Mouse (Mus musculus) hindbrain, embryonic 13.5 days (tissue): ENCODE measurements at regions not wholly inside any gene's neighbourhood (a gene's known extent, or its start where the extent isn't known, plus 50 kb on each side); places are given as distances from the start of the nearest gene placed in this dataset.

ENCODE experiments used
- ATAC-seq: fragments of 200-750 bp; cut with Nextera tagmentation; 2 replicates; pipeline ENCODE4 v1.8.0; 2017; ENCODE audit warnings: moderate TSS enrichment; ENCODE audit not compliant: low FRiP score
- H3K27ac ChIP-seq: fragments of 300-500 bp; sonication (generic); 2 replicates; pipeline ENCODE4 v1.5.1; 2015; ENCODE audit warnings: inconsistent platforms, mild to moderate bottlenecking, moderate library complexity
- H3K27me3 ChIP-seq: fragments of 300-500 bp; sonication (generic); 2 replicates; pipeline ENCODE4 v1.6.1; 2015; ENCODE audit warnings: mild to moderate bottlenecking, inconsistent platforms
- H3K36me3 ChIP-seq: fragments of 300-500 bp; sonication (generic); 2 replicates; pipeline ENCODE4 v1.6.1; 2015; ENCODE audit warnings: mild to moderate bottlenecking, inconsistent platforms
- H3K4me1 ChIP-seq: fragments of 300-500 bp; sonication (generic); replicated peaks from 2 replicates; pipeline ENCODE4 v1.6.1; 2015; ENCODE audit warnings: inconsistent platforms
- H3K4me2 ChIP-seq: fragments of 300-500 bp; sonication (generic); 2 replicates; pipeline ENCODE4 v1.6.1; 2015; ENCODE audit warnings: inconsistent platforms, mild to moderate bottlenecking, moderate library complexity
- H3K4me3 ChIP-seq: fragments of 300-500 bp; sonication (generic); 2 replicates; pipeline ENCODE4 v1.5.1; 2015; ENCODE audit warnings: mild to moderate bottlenecking, inconsistent platforms
- H3K9ac ChIP-seq: fragments of 300-500 bp; sonication (generic); 2 replicates; pipeline ENCODE4 v1.6.1; 2015; ENCODE audit warnings: mild to moderate bottlenecking, inconsistent platforms
- H3K9me3 ChIP-seq: fragments of 300-500 bp; sonication (generic); 2 replicates; pipeline ENCODE4 v1.6.1; 2016; ENCODE audit warnings: inconsistent platforms
- WGBS: fragments of 180-500 bp; shearing (Covaris S2); methylation state at CpG from one replicate; pipeline ENCODE4 v1.1.7; 2015; 5-methylcytosine and 5-hydroxymethylcytosine counted together

DNA sequence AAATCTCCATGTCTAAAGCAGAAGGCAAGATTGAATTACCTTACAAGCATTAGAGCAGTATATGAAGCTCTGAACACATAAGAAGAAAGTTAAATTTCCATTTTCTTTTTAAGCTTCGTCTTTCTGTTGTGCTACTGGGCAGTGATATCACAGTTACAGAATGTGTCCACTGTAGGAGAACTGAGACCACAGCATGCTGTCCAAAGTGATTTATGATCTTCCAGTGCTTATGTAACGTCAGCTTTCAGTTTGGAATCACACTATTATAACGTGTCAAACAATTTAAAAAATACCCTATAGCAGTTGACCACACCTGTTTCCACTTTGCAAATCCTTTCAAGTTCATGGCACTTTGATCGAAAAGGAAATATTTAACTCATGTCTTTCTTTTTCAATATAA lies 221.7 kb downstream of the Pros1 start:
- ATAC-seq = no peak
- H3K9ac ChIP-seq = no peak overlapping the region
- no peak overlapping the region for H3K4me2 ChIP-seq
- no peaks in the 10 kb centered on the region for H3K9me3 ChIP-seq
- no peaks in the 10 kb centered on the region for H3K36me3 ChIP-seq
- H3K27ac ChIP-seq = no peak overlapping the region
- WGBS = 69% methylated on average over 4 of the region's 4 CpGs
- no peaks in the 10 kb centered on the region for H3K27me3 ChIP-seq
- no peaks in the 10 kb centered on the region for H3K4me1 ChIP-seq
- H3K4me3 ChIP-seq = no peak overlapping the region

DNA sequence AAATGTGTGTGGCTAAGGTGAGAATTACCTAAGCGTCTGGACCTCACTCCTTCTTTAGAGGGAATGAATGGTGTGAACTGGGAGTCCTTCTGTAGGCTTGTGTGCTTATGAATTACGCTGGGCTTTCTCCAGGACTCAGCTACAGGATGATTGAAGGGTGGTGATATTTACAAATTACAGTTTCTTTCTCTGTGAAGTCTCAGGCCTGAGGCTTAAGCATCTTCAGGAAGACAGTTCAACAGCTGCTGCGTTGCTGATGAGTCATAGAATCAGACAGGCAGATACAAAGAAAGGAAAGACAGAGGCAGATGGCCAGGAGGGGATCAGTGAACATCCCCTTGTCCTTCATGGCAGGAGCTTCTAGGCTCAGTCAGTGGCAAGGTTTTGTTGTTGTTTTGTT lies 227.3 kb downstream of the Pros1 start:
- Histone ChIP-seq H3K4me3 (no peak overlapping the region), H3K27me3 (no peaks in the 10 kb centered on the region), H3K9ac (no peak overlapping the region), H3K4me1 (peaks cover 6% of the 10 kb centered on the region), H3K9me3 (no peaks in the 10 kb centered on the region), H3K27ac (no peak overlapping the region), H3K4me2 (no peak overlapping the region), H3K36me3 (no peaks in the 10 kb centered on the region)
- ATAC-seq = no peak
- 58% methylated on average over 3 of the region's 3 CpGs for WGBS

DNA sequence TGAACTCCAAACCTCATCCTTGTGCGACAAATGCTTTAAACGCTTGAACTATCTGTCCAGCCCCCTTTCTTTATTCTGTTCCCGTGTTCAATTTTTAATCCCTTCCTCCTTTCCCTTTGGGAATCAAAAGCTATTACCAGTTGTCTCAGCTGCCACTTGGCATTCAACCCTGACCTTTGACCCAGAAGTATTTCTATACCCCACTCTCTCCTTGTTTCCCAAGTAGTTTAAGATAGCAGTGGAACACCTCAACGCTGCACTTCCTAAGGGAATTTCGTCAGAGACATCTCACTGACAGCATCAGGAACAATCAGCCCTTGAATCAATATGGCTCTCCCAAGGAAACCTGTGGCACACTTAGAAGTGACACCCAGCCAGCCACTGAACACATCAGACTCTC lies 229.1 kb downstream of the Pros1 start:
- Histone ChIP-seq H3K36me3 (no peaks in the 10 kb centered on the region), H3K4me1 (peaks cover 6% of the 10 kb centered on the region), H3K27me3 (no peaks in the 10 kb centered on the region), H3K4me3 (no peak overlapping the region), H3K27ac (no peak overlapping the region), H3K9me3 (no peaks in the 10 kb centered on the region), H3K4me2 (no peak overlapping the region), H3K9ac (no peak overlapping the region)
- ATAC-seq = no peak
- WGBS = 34% methylated on average over 5 of the region's 5 CpGs

DNA sequence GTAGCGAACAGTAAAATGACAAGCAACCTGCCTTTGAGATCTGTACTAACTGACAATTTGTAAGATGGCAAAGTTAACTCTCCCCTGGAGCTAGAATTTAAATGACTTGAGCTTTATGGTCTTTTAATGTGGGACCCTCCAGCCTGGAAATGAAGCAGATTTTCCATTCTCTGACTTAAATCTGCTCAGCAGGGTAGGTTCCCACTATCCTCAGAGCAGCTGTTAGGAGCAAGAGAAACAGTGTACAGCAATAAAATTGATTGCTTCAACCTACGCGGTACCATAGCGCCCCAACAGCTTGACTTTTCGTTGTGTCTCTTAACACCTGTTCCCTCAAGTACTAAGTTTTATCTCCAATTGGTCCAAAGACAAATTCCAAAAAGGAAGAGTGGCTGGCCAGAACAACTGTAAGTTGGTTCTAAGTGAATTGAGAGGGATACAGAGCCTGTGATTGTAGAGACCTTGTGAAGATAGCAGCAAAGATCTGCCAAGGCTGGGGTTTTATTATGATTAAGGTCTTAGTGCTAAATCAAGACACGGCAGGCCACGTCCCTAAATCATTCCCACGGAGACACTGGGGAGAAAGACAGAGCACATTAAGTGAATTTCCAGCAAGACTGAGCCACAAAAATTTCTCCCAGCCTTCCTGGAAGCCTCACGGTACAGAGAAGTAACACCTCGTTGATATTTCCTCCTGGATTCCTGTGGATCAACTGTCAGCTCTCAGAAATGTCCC lies 230.1 kb downstream of the Pros1 start:
- ATAC-seq = peak; percentile 63; the same call in 1 of the 2 replicates
- H3K36me3 ChIP-seq = no peaks in the 10 kb centered on the region
- peaks cover 6% of the 10 kb centered on the region for H3K4me1 ChIP-seq
- WGBS = 63% methylated on average over 10 of the region's 10 CpGs
- 0 out of 2 replicates have a peak overlapping the region, but pooled peaks have one; percentile 13 for H3K27ac ChIP-seq
- no peak overlapping the region for H3K9ac ChIP-seq
- no peaks in the 10 kb centered on the region for H3K9me3 ChIP-seq
- H3K27me3 ChIP-seq = no peaks in the 10 kb centered on the region
- no peak overlapping the region for H3K4me3 ChIP-seq
- H3K4me2 ChIP-seq = no peak overlapping the region

DNA sequence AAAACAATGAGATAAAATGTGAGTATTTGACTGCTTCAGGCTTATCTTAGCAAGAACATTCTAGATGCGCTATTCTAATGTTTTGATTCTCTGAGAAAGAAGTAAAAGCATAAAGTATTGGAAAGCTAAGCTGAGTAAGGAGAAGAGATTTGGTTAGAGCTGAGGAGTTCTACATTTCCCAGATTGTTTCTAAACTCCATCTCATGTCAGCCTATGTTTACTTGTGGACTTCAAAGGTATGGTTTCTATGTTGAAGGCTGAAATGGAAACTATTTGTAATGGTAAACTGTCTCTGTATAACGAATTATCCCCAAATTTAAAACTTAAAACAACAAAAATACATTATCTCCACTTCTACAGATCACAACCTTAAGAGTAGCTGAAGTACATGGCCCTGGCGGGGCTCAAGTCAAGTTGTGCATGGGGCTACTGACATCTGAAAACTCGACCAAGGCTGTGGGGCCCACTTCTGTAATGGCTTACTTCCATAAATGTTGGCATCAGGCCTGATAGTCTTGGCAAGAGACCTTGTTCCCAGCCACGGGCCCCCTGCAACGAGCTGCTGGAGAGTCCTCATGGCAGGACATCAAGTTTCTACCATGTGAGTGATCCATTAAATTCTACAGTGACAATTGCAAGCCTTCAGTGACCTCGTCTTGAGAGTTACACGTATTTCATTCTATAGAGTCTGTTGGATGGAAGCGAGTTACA lies 232.1 kb downstream of the Pros1 start:
- no peak for ATAC-seq
- no peak overlapping the region for H3K4me2 ChIP-seq
- H3K4me3 ChIP-seq = no peak overlapping the region
- H3K36me3 ChIP-seq = no peaks in the 10 kb centered on the region
- no peaks in the 10 kb centered on the region for H3K9me3 ChIP-seq
- H3K27ac ChIP-seq = no peak overlapping the region
- no peaks in the 10 kb centered on the region for H3K27me3 ChIP-seq
- peaks cover 6% of the 10 kb centered on the region for H3K4me1 ChIP-seq
- H3K9ac ChIP-seq = no peak overlapping the region
- 82% methylated on average over 9 of the region's 9 CpGs for WGBS

DNA sequence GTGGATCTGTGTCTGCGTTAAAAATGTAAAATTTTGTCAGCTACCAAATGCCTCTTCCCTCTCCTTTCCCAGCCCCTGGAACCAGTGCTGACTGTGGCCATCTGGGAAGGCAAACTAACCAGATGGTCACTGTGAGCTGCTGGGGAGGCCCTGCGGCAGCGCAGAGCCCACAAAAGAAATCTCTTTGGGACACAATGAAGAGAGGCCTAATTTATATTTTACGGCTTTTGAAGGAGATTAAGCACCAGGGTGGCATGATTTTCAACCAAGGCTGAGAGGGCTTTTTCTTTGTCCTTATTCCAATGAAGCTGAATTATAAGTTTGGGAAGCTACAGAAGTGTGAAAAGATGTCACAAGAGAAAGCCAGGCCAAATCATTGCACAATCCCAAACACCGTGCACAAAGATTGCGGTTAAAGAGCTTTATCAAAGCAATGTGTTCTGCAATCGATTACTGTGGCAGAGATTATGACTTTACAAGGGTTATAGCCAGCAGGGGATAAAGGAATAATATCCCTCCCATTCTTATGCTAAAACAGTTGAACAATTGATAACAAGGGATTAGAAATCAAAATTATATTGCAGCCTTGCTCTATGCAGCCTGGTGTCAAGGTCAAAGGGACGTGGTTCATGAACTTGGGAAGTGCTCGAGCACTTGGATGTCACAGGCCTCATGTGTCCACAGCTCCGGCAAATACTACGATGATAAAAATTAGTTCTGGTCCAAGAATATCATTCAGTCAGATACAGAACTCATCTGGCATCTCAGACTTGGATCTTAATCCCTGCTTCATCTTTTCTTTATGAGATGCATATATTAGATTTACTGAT lies 237.6 kb downstream of the Pros1 start:
- Histone ChIP-seq H3K9me3 (no peaks in the 10 kb centered on the region), H3K4me2 (no peak overlapping the region), H3K4me1 (peaks cover 8% of the 10 kb centered on the region), H3K4me3 (no peak overlapping the region), H3K36me3 (no peaks in the 10 kb centered on the region), H3K27me3 (no peaks in the 10 kb centered on the region), H3K27ac (peak overlapping the region; percentile 70), H3K9ac (no peak overlapping the region)
- 13% methylated on average over 11 of the region's 11 CpGs for WGBS
- peak; percentile 78; the same call in 1 of the 2 replicates for ATAC-seq

DNA sequence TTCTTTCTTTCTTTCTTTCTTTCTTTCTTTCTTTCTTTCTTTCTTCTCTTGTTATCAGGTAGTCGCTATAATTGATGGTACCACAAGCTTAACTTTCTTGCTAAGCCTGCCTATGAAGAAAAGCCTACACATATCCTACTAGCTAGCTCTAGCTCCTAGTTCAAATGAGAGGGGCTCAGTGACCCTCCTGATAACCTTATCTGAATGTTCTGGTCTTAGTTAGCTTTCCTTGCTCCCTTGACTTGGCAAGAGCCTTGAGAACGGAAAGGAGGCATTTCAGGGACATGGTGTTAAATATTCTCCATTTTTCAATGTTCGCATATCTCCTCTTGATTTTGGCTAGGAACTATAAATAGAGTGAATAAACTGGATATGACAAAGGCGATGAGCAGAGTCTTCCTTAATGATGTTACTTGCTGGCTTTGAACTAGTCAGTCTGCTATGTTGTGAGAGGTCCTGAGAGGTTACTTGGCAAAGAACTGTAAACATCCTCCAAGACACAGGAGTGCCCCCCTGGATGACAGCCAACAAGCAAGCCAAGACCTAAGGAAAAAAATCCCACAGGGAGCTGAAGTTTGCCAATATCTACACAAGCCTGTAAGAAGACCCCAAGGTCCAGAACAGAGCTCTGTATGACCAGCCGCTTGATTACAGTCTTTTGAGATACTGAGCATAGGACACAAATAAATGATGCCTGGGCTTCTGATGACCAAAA lies 240.2 kb downstream of the Pros1 start:
- Histone ChIP-seq H3K4me3 (no peak overlapping the region), H3K9me3 (no peaks in the 10 kb centered on the region), H3K36me3 (no peaks in the 10 kb centered on the region), H3K27me3 (no peaks in the 10 kb centered on the region), H3K4me1 (peaks cover 8% of the 10 kb centered on the region), H3K9ac (no peak overlapping the region), H3K4me2 (no peak overlapping the region), H3K27ac (no peak overlapping the region)
- WGBS = 89% methylated on average over 5 of the region's 5 CpGs
- ATAC-seq = no peak

DNA sequence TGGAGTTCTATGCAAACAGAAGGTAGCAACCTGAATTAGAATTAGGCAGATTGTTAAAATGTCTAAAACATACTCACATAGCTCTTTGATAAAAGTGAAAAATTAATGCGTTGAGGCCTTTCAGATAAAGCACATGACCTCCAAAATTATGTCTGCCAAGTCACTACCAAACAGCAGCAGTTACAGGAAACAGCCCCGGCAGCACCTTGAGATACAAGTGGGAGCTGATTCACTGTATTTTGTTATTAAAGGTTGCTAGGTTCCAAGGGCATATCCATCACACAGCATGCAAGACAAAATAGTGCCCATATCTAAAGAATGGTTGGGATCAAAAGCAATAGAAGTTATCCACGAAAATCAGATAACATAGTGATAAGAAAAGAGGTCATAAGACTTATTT lies 248.3 kb downstream of the Pros1 start:
- no peak for ATAC-seq
- Histone ChIP-seq H3K9ac (no peak overlapping the region), H3K27ac (no peak overlapping the region), H3K27me3 (no peaks in the 10 kb centered on the region), H3K4me3 (no peak overlapping the region), H3K4me2 (no peak overlapping the region), H3K9me3 (no peaks in the 10 kb centered on the region), H3K4me1 (no peaks in the 10 kb centered on the region), H3K36me3 (no peaks in the 10 kb centered on the region)
- WGBS = 83% methylated on average over 3 of the region's 3 CpGs

DNA sequence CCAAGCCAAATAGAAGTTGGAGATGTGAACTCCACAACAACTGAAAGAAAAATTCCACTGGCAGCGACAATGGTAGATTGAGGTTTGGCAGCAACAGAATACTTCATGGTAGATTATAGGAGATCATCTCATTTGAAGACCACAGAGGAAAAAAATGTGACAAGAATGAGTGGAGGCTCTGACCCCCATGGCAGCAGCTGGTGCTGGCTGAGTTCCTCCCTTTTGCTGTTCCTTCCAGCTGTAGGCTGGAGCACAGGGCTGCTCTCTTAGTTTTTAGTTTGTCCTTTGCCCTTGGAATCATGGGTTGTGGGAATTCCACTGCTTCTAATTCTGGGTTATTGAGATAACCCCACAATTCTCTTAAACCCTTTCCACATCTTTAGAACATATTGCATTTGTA lies 248.8 kb downstream of the Pros1 start:
- Histone ChIP-seq H3K4me1 (no peaks in the 10 kb centered on the region), H3K9ac (no peak overlapping the region), H3K36me3 (no peaks in the 10 kb centered on the region), H3K27me3 (no peaks in the 10 kb centered on the region), H3K27ac (no peak overlapping the region), H3K4me2 (no peak overlapping the region), H3K4me3 (no peak overlapping the region), H3K9me3 (no peaks in the 10 kb centered on the region)
- ATAC-seq = no peak
- 82% methylated on average over 1 of the region's 1 CpGs for WGBS

DNA sequence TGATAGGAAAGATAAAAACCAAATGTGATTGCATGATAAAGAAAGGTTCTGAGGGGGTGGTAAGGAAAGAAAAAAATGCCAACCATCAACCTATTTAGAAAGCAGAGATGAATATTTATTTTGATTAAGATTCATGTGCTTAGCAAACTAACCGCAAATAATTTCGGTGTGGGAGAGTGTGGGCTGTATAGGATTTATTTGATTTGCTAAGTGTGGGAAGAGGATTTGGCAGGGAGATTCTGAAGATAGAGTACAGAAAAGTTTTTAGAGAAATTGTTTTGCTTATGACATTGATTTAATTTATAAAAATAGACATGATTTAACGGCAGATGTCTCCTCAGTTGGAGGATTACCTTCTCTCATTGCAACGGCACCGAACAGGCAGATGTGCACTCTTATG lies 250.3 kb downstream of the Pros1 start:
- H3K9ac ChIP-seq = no peak overlapping the region
- WGBS = 86% methylated on average over 5 of the region's 5 CpGs
- no peak overlapping the region for H3K27ac ChIP-seq
- H3K9me3 ChIP-seq = no peaks in the 10 kb centered on the region
- ATAC-seq = no peak
- no peak overlapping the region for H3K4me3 ChIP-seq
- no peaks in the 10 kb centered on the region for H3K36me3 ChIP-seq
- H3K27me3 ChIP-seq = no peaks in the 10 kb centered on the region
- no peaks in the 10 kb centered on the region for H3K4me1 ChIP-seq
- H3K4me2 ChIP-seq = no peak overlapping the region

DNA sequence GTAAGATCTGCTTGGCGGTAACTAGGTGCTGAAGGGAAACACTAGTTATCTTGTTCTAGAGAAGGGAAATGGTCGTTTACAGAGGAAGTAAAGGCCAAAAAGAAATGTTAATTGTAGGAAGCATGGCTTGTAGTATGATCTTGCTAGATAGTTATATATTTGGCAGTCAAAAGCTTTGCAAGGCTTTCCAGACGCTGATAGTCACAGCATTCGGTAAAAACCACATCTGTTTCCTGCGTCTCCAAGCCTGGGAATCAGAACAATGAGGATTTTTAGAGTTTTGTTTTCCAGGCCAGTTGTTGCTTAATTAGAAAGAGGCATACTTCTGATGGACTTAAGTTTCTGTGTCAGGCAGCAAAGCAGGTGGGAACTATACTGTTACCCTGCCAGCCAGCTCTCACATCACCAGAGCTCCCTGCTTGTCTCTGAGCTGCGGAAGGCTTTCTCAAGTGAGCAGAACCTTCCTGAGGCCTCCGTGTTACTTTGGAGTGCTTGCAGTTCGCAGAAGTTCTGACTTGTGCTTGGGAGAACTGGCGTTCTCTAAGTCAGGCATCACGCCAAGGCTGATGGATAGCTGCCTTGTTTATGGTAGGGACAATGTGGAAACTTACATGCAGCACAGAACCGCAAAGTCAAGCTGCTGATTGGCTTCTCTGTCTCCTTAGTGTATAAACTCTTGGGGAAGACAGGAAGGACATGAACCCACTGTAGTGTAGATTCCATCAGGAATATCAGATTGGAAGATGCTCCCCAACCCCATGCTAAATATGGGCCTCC lies 251.0 kb downstream of the Pros1 start:
- no peaks in the 10 kb centered on the region for H3K9me3 ChIP-seq
- no peak overlapping the region for H3K4me2 ChIP-seq
- H3K9ac ChIP-seq = no peak overlapping the region
- no peaks in the 10 kb centered on the region for H3K36me3 ChIP-seq
- no peak for ATAC-seq
- 84% methylated on average over 11 of the region's 11 CpGs for WGBS
- H3K4me1 ChIP-seq = no peaks in the 10 kb centered on the region
- no peak overlapping the region for H3K4me3 ChIP-seq
- H3K27ac ChIP-seq = no peak overlapping the region
- no peaks in the 10 kb centered on the region for H3K27me3 ChIP-seq
